In genomic region chr19:53389851-53390431, GRCm38 (mm10) we compare ENCODE assay signal across 9 mouse cellular contexts. TPM values are rescaled to one million over a fixed set of nuclear protein-coding genes. Genes with fewer than 3 reads are reported as not detected.
DNase-seq lines count a peak whose midpoint lies in the region; ATAC-seq lines count a peak whose summit lies in the region.
"Had no signal": no experiment of that assay in that cellular context is flagged by ENCODE, and none has a peak within 500 bp of the region (broad histone marks: within the 10 kb centered on the region; RNA-seq: fewer than 3 reads in every experiment).

No protein-coding gene starts in this region.

- peak; percentile 89 for ATAC-seq in heart, embryonic 11.5 days (replicated peaks; ENCODE audit: insufficient number of reproducible peaks, low FRiP score, low TSS enrichment)
- peak; percentile 91 for ATAC-seq in hindbrain, embryonic 13.5 days (ENCODE audit: low FRiP score)
- ATAC-seq in megakaryocyte, adult 5-6 weeks (ENCODE audit: poor library complexity, severe bottlenecking): peak; percentile 49

- peak overlapping the region; percentile 85 for H3K4me3 ChIP-seq in heart, embryonic 11.5 days (ENCODE audit: low read depth, low read length)
- peak overlapping the region; percentile 100 for H3K4me3 ChIP-seq in hindbrain, embryonic 13.5 days

- H3K4me2 ChIP-seq in heart, embryonic 11.5 days: peak overlapping the region; percentile 71
- H3K4me2 ChIP-seq in hindbrain, embryonic 13.5 days: peak overlapping the region; percentile 79

- DNase-seq in heart, postnatal 10 days: no peak
- peak; percentile 66 for DNase-seq in CD4-positive helper T cell, adult 2 months (ENCODE audit: low read depth, low spot score)
- peak; percentile 74 for DNase-seq in embryo, embryonic 11 days
- DNase-seq in testis, postnatal 10 days (ENCODE audit: low spot score): peak; percentile 80
- no peak for DNase-seq in cerebellum, postnatal 14 days

- H3K36me3 ChIP-seq in heart, embryonic 11.5 days (ENCODE audit: control insufficient read depth, insufficient read depth, low read length): no peaks in the 10 kb centered on the region; the same call in 1 of the 2 replicates
- peaks cover 30% of the 10 kb centered on the region for H3K36me3 ChIP-seq in hindbrain, embryonic 13.5 days

- no peaks in the 10 kb centered on the region for H3K27me3 ChIP-seq in heart, embryonic 11.5 days (ENCODE audit: control insufficient read depth, insufficient read depth, low read length)
- no peaks in the 10 kb centered on the region for H3K27me3 ChIP-seq in hindbrain, embryonic 13.5 days

- no peaks in the 10 kb centered on the region for H3K9me3 ChIP-seq in heart, embryonic 11.5 days (replicated peaks; ENCODE audit: control insufficient read depth, low read length)
- H3K9me3 ChIP-seq in hindbrain, embryonic 13.5 days: no peaks in the 10 kb centered on the region

- intact Hi-C loops in heart, postnatal 10 days (cut with DNase I): loop anchor here (5.0 kb wide), 1 partner anchor 142 kb away; no protein-coding TSS in a partner anchor

- H3K4me1 ChIP-seq in heart, embryonic 11.5 days (ENCODE audit: control insufficient read depth, insufficient read depth, low read length): peaks cover 4% of the 10 kb centered on the region
- peaks cover 20% of the 10 kb centered on the region for H3K4me1 ChIP-seq in hindbrain, embryonic 13.5 days (replicated peaks)

- H3K9ac ChIP-seq in heart, embryonic 11.5 days (ENCODE audit: low read depth, low read length): peak overlapping the region; percentile 99
- H3K9ac ChIP-seq in hindbrain, embryonic 13.5 days: peak overlapping the region; percentile 99

- peak overlapping the region; percentile 98 for H3K27ac ChIP-seq in heart, embryonic 11.5 days (ENCODE audit: low read depth, low read length)
- peak overlapping the region; percentile 97 for H3K27ac ChIP-seq in hindbrain, embryonic 13.5 days

- WGBS in heart, embryonic 11.5 days (ENCODE audit: insufficient replicate concordance): under 1% methylated on average over 59 of the region's 59 CpGs
- under 1% methylated on average over 57 of the region's 59 CpGs for whole genome bisulfite sequencing in hindbrain, embryonic 13.5 days

RNA-seq across cellular contexts. Expression of gene Smndc1, which starts 0.4 kb away (rescaled TPM):
- polyA plus RNA-seq in heart, embryonic 11.5 days (2014; fragmentation: Nextera tagmentation; extraction: Ambion mirVana): 38.4 and 40.0 TPM in 2 replicates
- total RNA-seq in heart, postnatal 10 days (2021): 10 to 100 TPM; 37.3 to 39.5 TPM
- polyA plus RNA-seq in hindbrain, embryonic 13.5 days (2015; fragmentation: Nextera tagmentation; extraction: Ambion mirVana): 38.7 and 41.6 TPM in 2 replicates
- 49.3 and 68.2 TPM in 2 replicates for total RNA-seq in megakaryocyte, adult 5-6 weeks (2015)
- total RNA-seq in megakaryocyte, adult 5-6 weeks (2017): 22.2 and 26.3 TPM in 2 replicates

RNA-seq across cellular contexts. Expression of gene Gm10197, which starts 18.4 kb away (rescaled TPM):
- polyA plus RNA-seq in heart, embryonic 11.5 days (2014; fragmentation: Nextera tagmentation; extraction: Ambion mirVana): 2.1 and 3.5 TPM in 2 replicates
- total RNA-seq in heart, postnatal 10 days (2021): not detected
- not detected in 2 replicates for polyA plus RNA-seq in hindbrain, embryonic 13.5 days (2015; fragmentation: Nextera tagmentation; extraction: Ambion mirVana)
- not detected in 2 replicates for total RNA-seq in megakaryocyte, adult 5-6 weeks (2015)
- not detected in 2 replicates for total RNA-seq in megakaryocyte, adult 5-6 weeks (2017)
- total RNA-seq: left cerebral cortex, postnatal 14 days had no signal

Comparison
In these comparisons a context has a peak if more than half of its experiments do, and no peak if none do; other contexts are left out.
1. DNase-seq: peak in CD4-positive helper T cell, adult 2 months (single experiment), embryo, embryonic 11 days (single experiment) and testis, postnatal 10 days (single experiment); none in heart, postnatal 10 days (0 of 2) and cerebellum, postnatal 14 days (0 of 2).
2. Peak in every context shown above with its lines, with median percentiles within 50 percentile points of each other: ATAC-seq.